ENCODE assay signal across 2 mouse cellular contexts in genomic region chr2:152763310-152763709, GRCm38 (mm10).
TF ChIP-seq lines count a peak whose summit lies in the region.

No protein-coding gene starts in this region.

TF ChIP-seq in CH12.LX, 34 proteins besides CTCF, POLR2A, EP300 and RAD21:
- TF ChIP-seq MEF2A (IDR thresholded peaks at IDR 0.05; ENCODE audit: borderline replicate concordance, low read depth, low read length) (no peak), ZNF384 (IDR thresholded peaks at IDR 0.05; ENCODE audit: low read depth, low read length) (peak; percentile 59; the same call in 1 of the 2 replicates)

TF ChIP-seq in MEL, 35 proteins besides CTCF, POLR2A, EP300 and RAD21:
- TF ChIP-seq USF2 (IDR thresholded peaks at IDR 0.05; ENCODE audit: borderline replicate concordance in 1 of 2, insufficient read depth in 1 of 2, low read depth in 1 of 2, low read length in 2 of 2) (no peak), TCF12 (IDR thresholded peaks at IDR 0.05; ENCODE audit: low read depth, low read length) (no peak), CHD1 (IDR thresholded peaks at IDR 0.05; ENCODE audit: low read depth, low read length) (no peak), BHLHE40 (IDR thresholded peaks at IDR 0.05; ENCODE audit: borderline replicate concordance, low read depth, low read length) (peak; percentile 56; the same call in 1 of the 2 replicates), JUND (IDR thresholded peaks at IDR 0.05; ENCODE audit: low read depth, low read length) (no peak), MAZ (IDR thresholded peaks at IDR 0.05; ENCODE audit: low read depth, low read length) (no peak), HCFC1 (IDR thresholded peaks at IDR 0.05; ENCODE audit: low read depth, low read length) (no peak), CHD2 (IDR thresholded peaks at IDR 0.05; ENCODE audit: low read length) (no peak), TAL1 (IDR thresholded peaks at IDR 0.05; ENCODE audit: low read length) (no peak), SMC3 (IDR thresholded peaks at IDR 0.05; ENCODE audit: low read depth, low read length) (no peak), USF1 (IDR thresholded peaks at IDR 0.05; ENCODE audit: low read depth, low read length) (peak; percentile 71), ELF1 (IDR thresholded peaks at IDR 0.05; ENCODE audit: low read depth, low read length) (no peak), MXI1 (IDR thresholded peaks at IDR 0.05; ENCODE audit: low read depth, low read length) (peak; percentile 71; the same call in 1 of the 2 replicates), MAFK (IDR thresholded peaks at IDR 0.05; ENCODE audit: borderline replicate concordance, low read depth, low read length) (no peak), SIN3A (IDR thresholded peaks at IDR 0.05; ENCODE audit: low read length) (peak; percentile 55), MAX (IDR thresholded peaks at IDR 0.05; ENCODE audit: low read length) (peak; percentile 83), ZKSCAN1 (IDR thresholded peaks at IDR 0.05; ENCODE audit: low read depth, low read length) (peak; percentile 24; the same call in 1 of the 2 replicates), ZNF384 (IDR thresholded peaks at IDR 0.05; ENCODE audit: low read depth, low read length) (peak; percentile 96), ETS1 (IDR thresholded peaks at IDR 0.05; ENCODE audit: low read depth, low read length) (no peak), ZMIZ1 (IDR thresholded peaks at IDR 0.05; ENCODE audit: low read depth, low read length) (no peak), GATA1 (IDR thresholded peaks at IDR 0.05; ENCODE audit: low read depth, low read length) (no peak), NRF1 (IDR thresholded peaks at IDR 0.05; ENCODE audit: insufficient read depth, low read depth, low read length, poor library complexity, severe bottlenecking) (no peak), GABPA (IDR thresholded peaks at IDR 0.05; ENCODE audit: low read depth, low read length) (no peak), MYC (IDR thresholded peaks at IDR 0.05; ENCODE audit: low read depth, low read length) (peak; percentile 89), TBP (IDR thresholded peaks at IDR 0.05; ENCODE audit: low read depth, low read length) (no peak), NELFE (IDR thresholded peaks at IDR 0.05; ENCODE audit: low read depth, low read length) (no peak)
